Mouse (Mus musculus) gonadal fat pad, adult 2 months (tissue): ENCODE data around the gene Zfp668. TPM values are rescaled to one million over a fixed set of nuclear protein-coding genes. Genes with fewer than 3 reads are reported as not detected.
"Not testable (repeated sequence)": the region's sequence is repeated elsewhere in the genome, so short reads cannot be mapped to it uniquely, and the experiment has no call there.

Source experiments
- DNase-seq: peaks from one replicate; pipeline ENCODE4 v3.0.0-alpha.2; 2012; ENCODE audit warnings: low read depth
- polyA plus RNA-seq: library from polyadenylated mRNA; depleted of rRNA; stranded (reverse); fragments of >200 nt; gene quantifications from 2 replicates; pipeline ENCODE4 v1.2.3, GENCODE M21; 2012

The Zfp668 gene
- polyA plus RNA-seq, 1 experiment: 5.9 TPM

DNA sequence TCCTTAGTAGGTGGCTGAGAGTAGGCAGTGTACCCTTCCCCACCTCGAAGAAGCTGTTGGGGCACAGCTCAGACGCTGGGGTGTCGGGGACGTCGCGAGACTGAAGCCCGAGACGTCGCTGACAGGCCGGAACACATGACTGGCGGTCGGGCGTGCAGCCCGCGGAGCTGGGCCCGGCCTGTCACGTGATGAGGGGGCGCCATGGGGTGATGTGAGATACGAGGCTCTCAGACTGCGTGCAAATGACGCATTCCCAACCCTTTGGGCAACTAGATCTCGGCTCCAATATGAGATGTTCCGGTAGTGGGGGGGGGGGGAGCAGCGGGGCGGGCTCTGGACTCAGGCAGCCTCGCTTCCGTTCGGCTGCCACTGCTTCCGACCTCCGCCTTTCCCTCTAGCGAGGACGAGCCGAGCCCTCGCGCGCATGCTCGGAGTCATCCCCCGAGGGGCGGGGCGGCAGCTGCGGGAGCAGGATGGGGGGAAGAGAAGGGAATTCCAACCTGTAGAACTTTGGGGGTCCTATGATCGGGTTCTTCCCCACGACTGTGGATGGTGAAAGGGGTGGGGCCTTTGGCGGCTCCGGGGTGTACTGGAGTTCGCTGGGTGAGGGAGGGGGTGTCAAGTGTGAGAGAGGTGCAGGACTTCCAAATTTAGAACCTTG lies 35.2 kb downstream of the Zfp668 start:
- DNase-seq: peak; percentile 46

DNA sequence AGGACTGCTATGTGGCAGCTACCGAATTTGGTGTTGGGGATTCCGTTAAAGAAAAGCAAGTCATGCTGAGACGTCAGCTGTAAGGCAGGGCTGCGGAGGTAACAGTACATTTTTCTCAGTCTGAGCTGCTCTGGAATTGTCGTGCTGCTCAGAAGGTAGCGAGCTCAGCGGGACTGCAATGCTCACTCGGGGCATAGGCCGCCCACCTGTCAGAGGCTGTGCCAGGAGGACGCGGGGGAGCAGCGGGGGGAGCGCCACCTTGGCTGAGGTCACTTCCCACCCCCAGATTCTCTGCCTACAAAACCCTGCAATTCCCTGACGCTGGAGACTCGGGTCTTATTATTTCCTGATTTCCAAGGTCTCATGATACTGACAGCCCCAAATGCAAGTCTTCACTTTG lies 35.7 kb downstream of the Zfp668 start:
- DNase-seq: no peak

DNA sequence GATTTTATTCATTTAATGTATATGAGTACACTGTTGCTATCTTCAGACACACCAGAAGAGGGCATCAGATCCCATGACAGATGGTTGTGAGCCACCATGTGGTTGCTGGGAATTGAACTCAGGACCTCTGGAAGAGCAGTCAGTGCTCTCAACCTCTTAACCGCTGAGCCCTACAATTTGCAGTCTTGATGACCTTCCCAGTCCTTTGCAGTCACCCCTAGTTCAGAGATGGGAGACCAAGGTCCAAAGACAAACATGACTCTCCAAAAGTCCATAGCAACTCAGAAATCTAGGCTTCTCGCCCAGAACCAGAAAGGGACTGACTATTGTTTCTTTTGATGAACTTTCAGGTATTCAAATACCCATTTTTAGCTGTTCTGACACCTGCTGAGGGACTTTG lies 36.6 kb downstream of the Zfp668 start:
- not testable (repeated sequence) for DNase-seq

GRCm38 (mm10) chr7:127837878-127838277 lies 38.8 kb downstream of the Zfp668 start:
- DNase-seq: not testable (repeated sequence)

DNA sequence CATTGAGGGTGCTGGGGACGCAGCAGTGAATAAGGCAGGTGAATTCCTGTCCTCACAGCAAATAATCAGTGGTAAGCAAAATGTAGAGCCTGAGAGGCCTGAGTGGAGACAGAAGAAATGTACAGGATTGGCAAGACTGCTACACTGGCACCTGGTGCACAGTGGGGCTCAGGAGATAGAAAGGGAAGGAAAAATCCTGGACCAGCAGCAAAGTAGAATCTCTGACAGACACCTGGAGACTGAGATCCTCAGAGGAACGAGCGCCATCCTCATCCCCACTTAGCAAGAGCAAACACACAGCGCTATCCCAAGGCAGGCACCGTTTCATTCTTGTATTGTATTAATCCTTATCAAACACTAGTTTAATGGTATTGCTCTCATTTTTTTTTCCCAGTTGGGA lies 39.2 kb downstream of the Zfp668 start:
- no peak for DNase-seq

- DNase-seq: no peak
These were observed 41.1 kb downstream of the Zfp668 start for GRCm38 (mm10) chr7:127835550-127835949.

DNA sequence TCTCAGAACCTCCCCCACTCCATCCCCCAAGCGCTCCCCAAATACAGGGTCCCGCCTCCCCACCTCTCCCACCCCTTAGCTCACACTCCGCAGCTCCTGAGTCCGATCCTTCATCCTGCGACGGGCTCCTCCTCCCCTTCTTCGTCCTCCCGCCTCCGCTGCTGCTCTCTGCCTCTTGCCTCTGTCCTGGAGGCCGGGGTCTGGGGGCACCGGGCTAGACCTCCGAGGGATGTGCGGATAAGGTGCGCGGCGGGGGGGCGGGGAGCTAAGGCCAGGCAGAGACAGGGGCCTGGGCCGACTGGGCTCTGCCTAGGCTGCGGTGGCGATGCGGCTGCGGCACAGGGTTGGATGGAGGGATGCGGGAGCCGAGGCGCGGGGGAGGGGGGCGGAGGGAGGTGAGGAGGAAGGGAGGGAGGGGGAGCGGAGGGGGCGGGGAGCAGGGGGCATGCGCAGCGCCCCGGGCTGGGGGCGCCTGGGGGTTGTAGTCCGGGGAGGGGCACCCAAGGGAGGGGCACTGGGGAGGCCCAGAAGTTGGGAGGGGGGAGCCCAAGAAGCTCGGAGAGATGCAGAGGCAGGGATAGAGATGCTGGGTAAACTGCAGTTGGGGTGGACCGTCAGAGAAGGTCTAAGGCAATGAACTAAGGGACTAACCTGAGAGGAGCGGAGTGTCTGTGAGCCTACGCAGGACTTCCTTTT lies 52.3 kb downstream of the Zfp668 start, which contains the start of the genes Stx4a and Stx1b:
Gene Stx4a (plus strand): TSS at position 119 of the 696 bp plus-strand sequence.
Gene Stx1b (minus strand): TSS at position 374 of the 696 bp plus-strand sequence.
- DNase-seq: no peak

GRCm38 (mm10) chr7:127823236-127824171 lies 53.1 kb downstream of the Zfp668 start:
- DNase-seq: no peak

DNA sequence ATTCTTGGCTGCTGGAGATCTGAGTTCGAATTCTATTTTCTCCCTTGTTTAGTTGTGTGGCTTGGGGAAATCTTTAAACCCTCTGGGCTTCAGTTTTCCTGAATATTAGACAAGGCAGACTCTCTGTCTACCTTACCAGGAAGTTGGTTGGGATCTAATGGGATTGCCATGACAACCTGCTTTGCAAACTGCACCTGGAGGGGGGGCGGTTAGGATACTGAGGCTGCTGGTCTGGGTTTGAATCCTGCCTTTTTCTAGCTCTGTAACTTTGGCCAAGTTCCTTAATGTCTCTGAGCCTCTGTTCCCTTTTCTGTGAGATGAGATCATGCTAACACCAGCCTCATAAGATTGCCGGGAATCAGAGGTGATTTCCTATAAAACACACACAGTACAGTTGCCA lies 54.1 kb downstream of the Zfp668 start:
- no peak for DNase-seq

DNA sequence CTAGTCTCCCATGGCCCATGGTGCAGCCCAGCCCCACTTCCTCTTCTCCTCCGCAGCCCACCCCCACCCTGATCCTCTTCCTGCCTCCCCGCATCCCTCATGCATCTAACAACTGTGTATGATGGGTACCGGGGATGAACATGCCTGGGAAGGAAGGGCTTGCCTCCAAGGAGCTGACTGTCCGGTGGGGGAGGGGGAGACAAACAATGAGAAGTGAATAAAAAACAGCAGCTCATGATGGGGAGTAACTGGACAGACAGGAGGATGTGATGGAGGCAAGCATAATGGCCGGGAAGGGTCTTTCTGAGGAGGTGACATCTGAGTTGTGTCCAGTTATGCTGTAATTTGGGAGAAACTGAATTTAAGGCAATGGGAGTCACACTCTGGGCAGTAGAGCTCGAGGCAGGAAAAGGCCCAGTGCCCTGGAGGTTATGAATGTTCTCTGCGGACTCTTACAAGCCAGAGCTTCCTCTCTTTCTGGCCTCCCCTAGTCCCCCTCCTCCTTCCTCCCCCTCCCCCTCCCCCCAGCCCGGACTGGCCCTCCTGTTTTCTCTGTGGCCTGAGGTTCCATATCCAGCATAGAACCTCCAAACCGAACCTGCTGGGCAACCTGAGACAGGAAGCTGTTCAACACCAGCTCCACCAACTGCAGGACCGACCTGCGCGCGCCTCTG lies 55.7 kb downstream of the Zfp668 start:
- DNase-seq: no peak

GRCm38 (mm10) chr7:127817776-127818175 lies 58.9 kb downstream of the Zfp668 start:
- DNase-seq: no peak

- DNase-seq: no peak
These were observed 59.6 kb downstream of the Zfp668 start for GRCm38 (mm10) chr7:127817053-127817452.

GRCm38 (mm10) chr7:127815954-127816821 lies 60.4 kb downstream of the Zfp668 start:
- peak; percentile 81 for DNase-seq

GRCm38 (mm10) chr7:127815116-127815665 lies 61.4 kb downstream of the Zfp668 start:
- DNase-seq: no peak

DNA sequence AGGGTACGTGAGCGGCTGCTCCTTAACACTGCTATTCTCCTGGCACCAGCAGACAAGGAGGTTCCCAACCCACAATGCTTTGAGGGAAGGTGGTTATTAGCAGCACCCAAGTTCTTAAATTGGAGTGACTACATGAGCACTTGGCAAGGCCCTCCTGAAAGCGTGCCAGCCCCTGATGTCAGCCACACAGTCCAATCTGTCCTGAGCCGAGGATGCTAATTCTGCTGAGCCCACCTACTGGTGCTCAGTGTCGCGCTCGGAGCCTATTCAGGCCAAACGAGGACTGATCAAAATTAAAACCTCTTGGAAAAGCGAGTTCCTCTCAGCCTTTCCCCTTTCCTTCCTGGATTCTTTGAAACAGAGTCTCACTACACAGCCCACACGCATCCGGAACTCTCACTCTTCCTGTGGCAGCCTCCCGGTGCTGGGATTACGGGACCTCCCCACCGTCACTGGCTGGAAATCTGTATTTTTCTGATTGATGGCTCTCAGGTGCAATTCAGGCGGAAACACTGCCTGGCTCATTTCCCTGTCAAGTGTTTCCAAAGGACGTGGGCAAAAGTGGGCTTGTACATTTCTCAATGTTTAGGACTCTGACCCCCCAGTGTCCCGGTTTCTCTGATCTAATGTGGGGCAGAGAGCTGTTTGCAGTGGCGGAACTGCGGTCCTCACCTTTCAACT lies 62.2 kb downstream of the Zfp668 start:
- peak; percentile 85 for DNase-seq

DNA sequence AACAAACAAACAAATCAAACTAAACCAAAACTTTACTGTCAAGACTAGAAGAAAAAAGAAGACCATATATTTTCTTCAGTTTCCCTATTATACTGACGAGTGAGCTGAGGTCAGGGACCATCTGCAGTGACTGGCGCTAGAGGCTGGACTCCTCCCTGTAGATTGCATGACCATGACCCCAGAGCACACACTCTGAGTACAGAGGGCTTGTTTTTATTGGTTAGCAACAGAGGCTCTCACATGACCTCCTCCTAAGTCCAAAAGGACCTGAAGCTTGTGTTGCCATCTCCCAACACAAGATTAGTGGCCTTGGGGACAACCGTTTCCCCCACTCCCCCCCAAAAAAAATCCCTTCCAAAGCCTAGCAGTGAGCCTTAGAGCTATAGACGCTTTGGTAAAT lies 62.8 kb downstream of the Zfp668 start:
- no peak for DNase-seq
